Mouse (Mus musculus) midbrain, embryonic 14.5 days (tissue): Measurements from ENCODE around the gene Cpeb2. TPM values are rescaled to one million over a fixed set of nuclear protein-coding genes. Genes with fewer than 3 reads are reported as not detected.

Experiments
- ATAC-seq: fragments of 200-750 bp; cut with Nextera tagmentation; 2 replicates; pipeline ENCODE4 v1.8.0; 2017; ENCODE audit warnings: moderate number of reproducible peaks, moderate library complexity; ENCODE audit not compliant: low FRiP score, low TSS enrichment
- DNase-seq: peaks from one replicate; pipeline ENCODE4 v3.0.0-alpha.2; 2015
- H3K27ac ChIP-seq: fragments of 300-500 bp; sonication (generic); replicated peaks from 2 replicates; pipeline ENCODE4 v1.5.1; 2014; ENCODE audit warnings: mild to moderate bottlenecking, low read depth, low read length, moderate library complexity
- H3K27me3 ChIP-seq: fragments of 300-500 bp; sonication (generic); 2 replicates; pipeline ENCODE4 v1.6.1; 2014; ENCODE audit warnings: low read length, control low read depth, mixed read lengths; ENCODE audit not compliant: control insufficient read depth, insufficient read depth
- H3K36me3 ChIP-seq: fragments of 300-500 bp; sonication (generic); 2 replicates; pipeline ENCODE4 v1.6.1; 2014; ENCODE audit warnings: low read length, control low read depth; ENCODE audit not compliant: control insufficient read depth, insufficient read depth
- H3K4me1 ChIP-seq: fragments of 300-500 bp; sonication (generic); 2 replicates; pipeline ENCODE4 v1.6.1; 2014; ENCODE audit warnings: mild to moderate bottlenecking, antibody characterized with exemption, low read length, control low read depth; ENCODE audit not compliant: control insufficient read depth, insufficient read depth
- H3K4me2 ChIP-seq: fragments of 300-500 bp; sonication (generic); 2 replicates; pipeline ENCODE4 v1.6.1; 2014; ENCODE audit warnings: mild to moderate bottlenecking, low read length, moderate library complexity
- H3K4me3 ChIP-seq: fragments of 300-500 bp; sonication (generic); replicated peaks from 2 replicates; pipeline ENCODE4 v1.5.1; 2014; ENCODE audit warnings: low read depth, low read length
- H3K9ac ChIP-seq: fragments of 300-500 bp; sonication (generic); replicated peaks from 2 replicates; pipeline ENCODE4 v1.6.1; 2014; ENCODE audit warnings: mild to moderate bottlenecking, low read length, moderate library complexity
- H3K9me3 ChIP-seq: fragments of 300-500 bp; sonication (generic); 2 replicates; pipeline ENCODE4 v1.6.1; 2016; ENCODE audit warnings: low read length, control low read depth, mixed read lengths; ENCODE audit not compliant: control insufficient read depth
- WGBS: fragments of 180-500 bp; shearing (Covaris S2); extraction: QIAGEN DNeasy Blood & Tissue Kit; methylation state at CpG from one replicate; pipeline ENCODE4 v1.1.7; 2014; 5-methylcytosine and 5-hydroxymethylcytosine counted together
- polyA plus RNA-seq: library from polyadenylated mRNA; unstranded; fragments of >200 nt; fragmentation: Nextera tagmentation; extraction: Ambion mirVana; gene quantifications from 2 replicates; pipeline ENCODE4 v1.2.1, GENCODE M21; 2014

The Cpeb2 gene
- polyA plus RNA-seq, 1 experiment from 2014 or later: 23.1 TPM

DNA sequence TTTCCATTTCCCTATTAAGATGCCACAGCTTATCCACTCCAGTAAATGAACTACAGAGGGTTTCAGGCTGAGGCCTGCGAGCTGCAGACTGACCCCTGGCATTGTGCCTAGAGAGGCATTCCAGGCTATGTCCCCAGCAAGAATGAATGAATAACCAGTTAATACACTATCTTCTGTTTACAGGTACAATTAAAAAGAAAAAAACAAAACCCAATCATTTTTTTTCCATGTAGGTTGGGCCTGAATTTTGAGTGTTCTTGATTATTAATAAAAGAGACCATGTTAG lies 14.2 kb upstream of the Cpeb2 start:
- 26% methylated on average over 1 of the region's 1 CpGs for whole genome bisulfite sequencing
- H3K4me2 ChIP-seq: no peak overlapping the region
- H3K4me1 ChIP-seq: no peaks in the 10 kb centered on the region
- H3K9me3 ChIP-seq: no peaks in the 10 kb centered on the region
- no peak for ATAC-seq
- peak; percentile 44 for DNase-seq
- no peak overlapping the region for H3K9ac ChIP-seq
- no peak overlapping the region for H3K4me3 ChIP-seq
- H3K27ac ChIP-seq: no peak overlapping the region
- no peaks in the 10 kb centered on the region for H3K27me3 ChIP-seq
- H3K36me3 ChIP-seq: no peaks in the 10 kb centered on the region

DNA sequence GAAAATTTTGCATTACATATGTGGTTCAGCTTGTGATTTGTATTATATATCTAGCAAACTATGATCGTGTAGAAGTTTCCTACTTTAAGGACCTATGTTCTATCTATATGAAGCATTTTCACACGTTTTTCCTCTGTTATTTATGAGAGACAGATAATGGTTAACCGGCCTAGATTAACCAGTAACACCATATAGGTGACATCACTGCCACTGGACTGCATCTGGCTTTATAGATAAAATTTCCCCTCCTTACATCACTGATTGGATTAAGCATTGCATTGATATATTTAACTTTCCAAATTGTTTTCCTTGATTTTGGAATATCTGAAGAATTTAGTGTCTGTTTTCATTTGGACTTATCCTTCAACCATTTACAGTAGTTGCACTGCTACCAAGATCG lies 9.6 kb upstream of the Cpeb2 start:
- WGBS: 83% methylated on average over 4 of the region's 4 CpGs
- ATAC-seq: no peak
- DNase-seq: no peak

DNA sequence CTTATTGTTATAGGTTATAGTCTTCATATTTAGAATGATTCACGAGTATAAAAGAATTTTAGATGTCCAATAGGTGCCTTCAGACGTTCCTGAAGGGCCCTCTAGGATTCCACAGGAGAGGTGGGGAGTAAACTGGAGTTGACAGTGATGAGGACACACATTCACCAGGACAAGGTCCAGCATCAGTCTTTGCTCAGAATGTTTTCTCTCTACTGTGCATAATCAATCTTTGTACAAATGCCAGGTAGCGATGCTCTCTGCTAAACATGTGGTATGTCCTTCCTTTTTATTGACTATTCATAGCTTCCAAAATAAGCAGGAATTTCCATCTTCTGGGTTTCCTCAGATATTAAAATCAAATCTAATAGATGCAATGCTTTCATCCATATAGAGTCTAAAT lies 8.7 kb upstream of the Cpeb2 start:
- H3K4me1 ChIP-seq: no peaks in the 10 kb centered on the region
- no peak overlapping the region for H3K4me3 ChIP-seq
- WGBS: 74% methylated on average over 3 of the region's 3 CpGs
- no peak for ATAC-seq
- no peak overlapping the region for H3K4me2 ChIP-seq
- no peaks in the 10 kb centered on the region for H3K9me3 ChIP-seq
- no peak overlapping the region for H3K9ac ChIP-seq
- no peaks in the 10 kb centered on the region for H3K36me3 ChIP-seq
- H3K27me3 ChIP-seq: no peaks in the 10 kb centered on the region
- no peak for DNase-seq
- H3K27ac ChIP-seq: no peak overlapping the region

More for the DNA sequence above, 9.6 kb upstream of the Cpeb2 start:
- H3K9me3 ChIP-seq: no peaks in the 10 kb centered on the region
- no peak overlapping the region for H3K27ac ChIP-seq
- no peaks in the 10 kb centered on the region for H3K36me3 ChIP-seq
- no peak overlapping the region for H3K4me3 ChIP-seq
- no peak overlapping the region for H3K9ac ChIP-seq
- H3K27me3 ChIP-seq: no peaks in the 10 kb centered on the region
- no peak overlapping the region for H3K4me2 ChIP-seq
- no peaks in the 10 kb centered on the region for H3K4me1 ChIP-seq

DNA sequence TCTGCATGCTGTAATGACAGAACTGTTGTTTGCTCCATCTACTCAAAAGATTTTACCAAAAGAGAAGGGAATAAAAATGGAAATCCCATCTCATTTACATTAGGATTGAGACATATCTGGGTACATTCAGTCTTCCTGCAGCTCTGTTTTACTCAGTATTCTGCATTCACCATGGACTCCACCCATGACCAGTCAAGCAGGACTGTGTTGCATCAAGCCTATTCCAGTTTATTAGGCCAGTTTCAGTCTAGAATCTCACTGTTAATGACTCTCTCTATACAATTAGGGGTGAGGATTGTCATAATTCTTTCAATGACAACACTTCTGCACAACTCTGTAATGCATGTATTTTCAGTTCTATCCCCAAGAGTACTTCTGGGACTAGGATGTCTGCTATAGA lies 6.8 kb upstream of the Cpeb2 start:
- no peak for DNase-seq
- no peaks in the 10 kb centered on the region for H3K9me3 ChIP-seq
- no peak overlapping the region for H3K4me3 ChIP-seq
- ATAC-seq: no peak
- no peaks in the 10 kb centered on the region for H3K27me3 ChIP-seq
- H3K9ac ChIP-seq: no peak overlapping the region
- H3K36me3 ChIP-seq: no peaks in the 10 kb centered on the region
- no peak overlapping the region for H3K4me2 ChIP-seq
- no peaks in the 10 kb centered on the region for H3K4me1 ChIP-seq
- H3K27ac ChIP-seq: no peak overlapping the region

GRCm38 (mm10) chr5:43227607-43228006 lies 5.4 kb upstream of the Cpeb2 start:
- H3K4me2 ChIP-seq: no peak overlapping the region
- no peak overlapping the region for H3K27ac ChIP-seq
- no peak overlapping the region for H3K9ac ChIP-seq
- no peaks in the 10 kb centered on the region for H3K36me3 ChIP-seq
- H3K4me1 ChIP-seq: 0 out of 2 replicates have a peak, but pooled peaks cover 5% of the 10 kb centered on the region
- H3K9me3 ChIP-seq: no peaks in the 10 kb centered on the region
- H3K27me3 ChIP-seq: no peaks in the 10 kb centered on the region
- WGBS: 88% methylated on average over 5 of the region's 5 CpGs
- ATAC-seq (no peak), DNase-seq (no peak)
- H3K4me3 ChIP-seq: no peak overlapping the region

GRCm38 (mm10) chr5:43231061-43231460 lies 1.9 kb upstream of the Cpeb2 start:
- DNase-seq (no peak), ATAC-seq (no peak)
- no peak overlapping the region for H3K9ac ChIP-seq
- H3K27me3 ChIP-seq: no peaks in the 10 kb centered on the region
- no peaks in the 10 kb centered on the region for H3K9me3 ChIP-seq
- WGBS: 32% methylated on average over 2 of the region's 2 CpGs
- H3K27ac ChIP-seq: no peak overlapping the region
- no peak overlapping the region for H3K4me2 ChIP-seq
- no peak overlapping the region for H3K4me3 ChIP-seq
- H3K4me1 ChIP-seq: peaks cover 8% of the 10 kb centered on the region; the same call in 1 of the 2 replicates
- H3K36me3 ChIP-seq: no peaks in the 10 kb centered on the region

DNA sequence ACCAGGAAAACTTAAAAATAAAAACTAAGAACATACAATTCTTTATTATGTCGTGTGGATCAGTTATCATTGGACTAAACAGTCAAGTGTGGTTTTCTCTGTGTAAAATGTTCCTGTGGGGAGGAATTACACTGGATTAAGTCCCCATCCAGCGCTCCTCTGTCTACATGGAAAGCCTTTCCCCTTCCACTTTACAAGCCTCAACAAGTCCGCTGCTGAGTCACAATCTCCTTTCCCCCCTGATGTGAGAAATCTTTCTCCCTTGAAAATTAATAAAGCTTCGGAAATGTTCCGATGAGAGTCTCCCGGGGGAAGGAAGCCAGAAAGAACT lies 856 bp upstream of the Cpeb2 start:
- peak overlapping the region; percentile 98 for H3K4me3 ChIP-seq
- peaks cover 14% of the 10 kb centered on the region; the same call in 1 of the 2 replicates for H3K4me1 ChIP-seq
- H3K27ac ChIP-seq: peak overlapping the region; percentile 100
- H3K4me2 ChIP-seq: peak overlapping the region; percentile 85
- no peaks in the 10 kb centered on the region for H3K9me3 ChIP-seq
- no peaks in the 10 kb centered on the region for H3K27me3 ChIP-seq
- WGBS: 4% methylated on average over 6 of the region's 6 CpGs
- ATAC-seq (no peak), DNase-seq (no peak)
- H3K36me3 ChIP-seq: no peaks in the 10 kb centered on the region
- H3K9ac ChIP-seq: peak overlapping the region; percentile 99

DNA sequence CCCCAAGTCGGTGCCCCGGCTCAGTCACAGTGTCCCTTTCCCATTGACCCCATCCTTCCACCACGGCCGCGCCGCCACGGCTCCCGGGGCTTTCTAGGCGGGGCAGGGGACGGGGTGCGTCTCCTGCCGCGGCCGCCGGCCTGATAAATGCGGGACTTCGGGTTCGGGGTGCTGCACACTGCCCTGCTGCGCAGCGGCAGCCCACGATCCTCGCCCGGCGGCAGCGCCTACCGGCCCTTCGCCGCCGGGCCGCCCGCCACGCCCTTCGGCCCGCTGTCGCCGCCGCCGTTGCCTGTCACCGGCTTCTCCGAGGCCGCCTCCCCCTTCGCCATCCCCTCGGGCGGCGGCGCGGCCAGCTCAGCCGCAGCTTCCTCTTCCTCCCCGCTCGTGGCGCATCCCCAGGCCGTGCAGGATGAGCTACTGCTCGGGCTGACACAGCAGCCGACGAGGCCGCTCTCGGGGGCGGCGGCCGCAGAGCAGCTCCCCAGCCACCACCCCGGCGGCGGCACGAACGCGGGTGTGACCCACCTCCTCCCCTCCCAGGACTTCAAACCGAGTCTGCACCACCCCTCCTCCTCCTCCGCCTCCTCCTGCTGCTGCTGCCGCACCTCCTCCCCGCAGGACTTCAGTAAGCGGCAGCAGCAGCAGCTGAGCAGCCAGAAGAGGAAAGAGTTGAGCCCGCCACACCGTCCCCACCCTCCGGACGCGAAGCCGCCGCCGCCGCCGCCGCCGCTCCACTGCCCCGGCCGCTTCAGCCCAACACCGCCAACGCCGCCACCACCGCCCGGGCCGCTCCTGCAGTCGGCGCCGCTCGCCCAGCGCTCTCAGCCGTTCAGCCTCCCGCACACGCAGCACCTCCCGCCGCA lies 579 bp downstream of the Cpeb2 start:
- Histone ChIP-seq H3K27ac (peak overlapping the region; percentile 100), H3K9ac (peak overlapping the region; percentile 99), H3K36me3 (0 out of 2 replicates have a peak, but pooled peaks cover 3% of the 10 kb centered on the region), H3K9me3 (no peaks in the 10 kb centered on the region), H3K4me2 (peak overlapping the region; percentile 85), H3K4me3 (peak overlapping the region; percentile 98), H3K4me1 (peaks cover 19% of the 10 kb centered on the region; the same call in 1 of the 2 replicates), H3K27me3 (no peaks in the 10 kb centered on the region)
- WGBS: under 1% methylated on average over 93 of the region's 101 CpGs
- peak; percentile 86 for DNase-seq
- peak; percentile 61 for ATAC-seq
